Mouse (Mus musculus) layer of hippocampus, adult 2 months (tissue): ENCODE data around the gene Tle4. TPM values are rescaled to one million over a fixed set of nuclear protein-coding genes. Genes with fewer than 3 reads are reported as not detected.

Source experiments
- DNase-seq, 2 experiments: peaks; one replicate each; pipeline ENCODE4 v3.0.0; 2022; ENCODE audit warnings: low spot score in 2 of 2
- H3K27ac ChIP-seq: fragments of 200-600 bp; 2 replicates; pipeline ENCODE4 v1.8.1; 2022
- H3K4me3 ChIP-seq: fragments of 200-600 bp; 2 replicates; pipeline ENCODE4 v1.8.1; 2022; ENCODE audit warnings: mild to moderate bottlenecking
- CTCF ChIP-seq: fragments of 200-600 bp; conservative IDR thresholded peaks from 2 replicates; pipeline ENCODE4 v1.8.1; 2022; ENCODE audit warnings: antibody characterized with exemption, mild to moderate bottlenecking, moderate library complexity
- total RNA-seq, 2 experiments: library from RNA; stranded (reverse); gene quantifications; 2 replicates each; pipeline ENCODE4 v1.2.3; 2021

Tle4 gene
- total RNA-seq, 2 experiments from 2014 or later = 40.9 to 41.7 TPM

DNA sequence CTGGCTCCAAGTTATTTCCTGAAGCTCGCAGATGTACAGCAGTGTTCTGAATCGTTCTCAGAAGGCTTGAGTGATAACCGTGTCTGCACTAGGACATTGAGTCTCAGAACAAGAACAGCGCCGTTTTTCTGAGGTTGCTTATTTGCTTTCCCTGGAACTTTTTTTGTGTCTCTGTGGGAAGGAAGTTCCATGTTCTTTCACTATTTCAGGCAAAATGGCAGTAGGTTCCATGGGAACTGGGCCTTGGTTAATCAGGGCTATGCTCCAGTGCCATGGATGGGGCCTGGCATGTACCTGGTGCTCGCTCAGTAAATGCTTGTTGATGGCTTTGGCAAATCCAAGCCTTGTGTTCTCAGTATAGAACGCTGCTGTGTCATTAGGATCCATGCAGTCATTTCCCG lies 2.0 kb upstream of the Tle4 start:
- Histone ChIP-seq H3K27ac (no peak overlapping the region), H3K4me3 (no peak overlapping the region)
- DNase-seq = no peak
- TF ChIP-seq CTCF = no peak

DNA sequence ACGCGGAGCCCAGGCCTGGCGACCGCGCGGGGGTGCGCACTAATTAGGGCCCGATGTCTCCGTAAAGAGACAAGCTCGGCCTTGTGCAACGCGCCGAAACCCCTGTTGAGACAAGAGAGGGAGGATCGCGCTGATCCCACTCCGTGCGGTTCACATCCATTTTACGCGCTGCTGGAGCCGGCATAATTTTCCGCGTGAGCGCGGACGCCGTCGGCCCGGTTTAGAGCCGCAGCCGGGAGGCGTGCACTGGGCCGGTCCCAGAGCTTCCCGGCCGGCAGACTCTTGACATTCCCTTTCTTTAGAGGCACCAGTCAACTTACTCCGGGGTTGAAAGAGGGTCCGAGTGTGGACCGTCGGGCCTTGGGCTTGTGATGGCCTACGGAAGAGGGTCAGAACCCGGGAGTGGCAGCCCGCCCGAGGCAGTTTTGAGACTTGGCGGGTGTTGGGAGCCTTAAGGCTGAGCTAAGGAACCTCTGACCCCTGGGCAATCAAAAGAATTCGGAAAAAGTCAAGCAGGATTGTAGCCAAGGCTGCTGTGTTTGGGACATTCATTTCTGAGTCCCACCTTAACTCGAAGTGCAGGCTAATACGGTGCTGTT lies 938 bp upstream of the Tle4 start:
- no peak for TF ChIP-seq CTCF
- Histone ChIP-seq H3K27ac (peak overlapping the region; percentile 99), H3K4me3 (peak overlapping the region; percentile 75)
- no peak for DNase-seq

DNA sequence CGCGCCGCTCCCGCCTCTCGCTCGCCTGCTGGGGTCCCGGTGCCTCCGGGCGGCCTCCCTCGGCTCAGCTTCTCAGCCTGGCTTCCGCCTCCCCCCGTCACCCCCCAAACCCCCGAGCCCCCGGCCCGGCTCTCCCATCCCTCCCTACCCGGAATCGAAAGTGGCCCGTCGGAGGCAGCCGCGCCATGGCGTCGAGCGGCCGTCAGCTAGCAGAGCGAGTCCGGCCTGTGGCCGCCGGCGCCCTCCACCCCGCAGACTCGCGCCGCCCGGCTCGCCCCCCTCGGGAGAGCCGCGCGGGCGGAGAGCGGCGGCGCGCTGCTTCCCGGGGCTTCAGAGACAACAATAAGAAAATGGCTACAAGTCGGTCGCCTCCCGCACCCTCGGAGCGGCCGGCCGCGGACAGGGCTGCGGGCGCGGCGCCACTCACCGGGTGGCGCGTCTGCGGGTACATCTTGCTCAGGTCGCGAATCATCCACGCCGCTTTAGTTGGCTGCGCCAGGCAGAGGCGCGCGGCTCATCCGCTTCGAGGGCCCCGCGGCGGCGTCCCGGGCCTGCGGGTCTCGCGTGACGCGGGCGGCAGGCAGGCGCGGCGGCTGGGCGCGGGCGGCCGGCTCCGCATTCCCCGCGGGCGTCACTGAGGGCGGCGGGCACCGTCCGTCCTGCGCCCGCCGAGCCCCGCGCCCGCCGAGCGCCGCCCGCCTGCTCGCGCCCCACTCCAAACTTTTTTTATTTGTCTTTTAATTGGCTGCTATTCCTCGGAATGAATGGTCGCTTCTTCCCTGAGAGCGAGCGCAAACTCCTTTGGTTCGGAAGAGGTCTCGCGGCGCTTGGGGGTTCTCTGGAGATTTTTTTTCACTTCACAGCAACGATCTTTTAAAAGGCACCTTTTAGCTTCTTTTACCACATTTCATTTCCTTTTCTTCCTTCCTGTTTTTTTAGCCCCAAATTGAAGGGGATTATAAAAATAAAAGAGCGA lies 622 bp downstream of the Tle4 start:
- Histone ChIP-seq H3K4me3 (peak overlapping the region; percentile 79), H3K27ac (peak overlapping the region; percentile 97)
- peak in 1 of 2 experiments; percentile 36 for DNase-seq
- no peak for TF ChIP-seq CTCF

DNA sequence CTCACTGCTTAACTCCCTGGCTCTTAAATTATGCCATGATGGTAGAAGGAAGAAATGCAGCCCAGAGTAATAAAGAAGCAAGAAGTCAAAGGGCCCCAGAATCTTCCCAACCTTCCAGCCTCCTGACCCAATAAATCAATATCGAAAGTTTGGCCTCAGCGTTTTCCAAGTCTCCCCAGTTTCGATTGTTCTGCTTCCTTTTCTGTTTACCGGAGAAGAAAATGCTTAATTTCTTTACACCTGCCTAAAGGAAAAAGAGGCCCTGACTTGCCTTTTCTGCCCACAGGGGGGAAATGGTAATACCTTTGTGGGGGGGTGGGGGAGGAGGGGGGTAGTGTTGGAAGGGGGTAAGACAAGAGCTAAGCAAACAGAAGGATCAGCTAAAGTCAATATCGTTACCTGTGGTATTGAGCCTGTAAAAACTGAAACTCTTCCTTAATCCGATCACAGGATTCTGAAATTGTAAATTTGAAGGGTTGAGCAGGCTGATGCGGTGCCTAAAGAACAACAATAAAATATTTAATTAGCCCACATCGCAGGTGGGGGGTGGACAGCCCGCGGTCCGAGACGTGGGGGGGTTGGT lies 1.4 kb downstream of the Tle4 start:
- H3K4me3 ChIP-seq = peak overlapping the region; percentile 79
- H3K27ac ChIP-seq = peak overlapping the region; percentile 97
- no peak for DNase-seq
- TF ChIP-seq CTCF = peak; percentile 18; the same call in 1 of the 2 replicates

DNA sequence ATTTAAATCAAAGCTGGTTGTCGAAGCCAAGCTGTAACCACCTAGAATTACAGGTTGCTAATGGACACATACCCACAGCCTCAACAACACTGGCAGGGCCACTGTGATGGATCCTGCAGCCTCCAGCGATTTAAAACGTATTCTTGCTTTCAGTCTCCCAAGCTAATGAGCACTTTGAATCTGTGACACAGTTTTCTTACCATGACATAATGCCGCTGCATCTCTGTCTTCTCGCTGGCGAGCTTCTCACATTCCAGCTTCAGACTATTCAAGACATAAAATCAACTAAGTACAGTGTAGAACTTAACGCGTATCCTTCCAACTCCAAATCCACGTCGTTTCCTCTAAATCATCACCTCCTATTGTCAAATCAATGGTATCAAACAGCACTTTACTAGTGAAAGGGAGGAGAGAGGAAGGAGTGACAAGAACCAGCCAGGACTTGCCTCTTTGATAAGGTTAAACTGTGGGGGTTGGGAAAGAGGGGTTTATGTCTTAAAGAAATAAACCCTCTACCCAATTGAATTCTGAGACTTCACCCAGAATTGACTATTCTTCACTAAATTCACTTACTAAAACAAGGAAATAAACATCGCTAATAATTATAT lies 2.4 kb downstream of the Tle4 start:
- TF ChIP-seq CTCF = no peak
- Histone ChIP-seq H3K27ac (peak overlapping the region; percentile 97), H3K4me3 (peak overlapping the region; percentile 79)
- DNase-seq = peak in 1 of 2 experiments; percentile 32

DNA sequence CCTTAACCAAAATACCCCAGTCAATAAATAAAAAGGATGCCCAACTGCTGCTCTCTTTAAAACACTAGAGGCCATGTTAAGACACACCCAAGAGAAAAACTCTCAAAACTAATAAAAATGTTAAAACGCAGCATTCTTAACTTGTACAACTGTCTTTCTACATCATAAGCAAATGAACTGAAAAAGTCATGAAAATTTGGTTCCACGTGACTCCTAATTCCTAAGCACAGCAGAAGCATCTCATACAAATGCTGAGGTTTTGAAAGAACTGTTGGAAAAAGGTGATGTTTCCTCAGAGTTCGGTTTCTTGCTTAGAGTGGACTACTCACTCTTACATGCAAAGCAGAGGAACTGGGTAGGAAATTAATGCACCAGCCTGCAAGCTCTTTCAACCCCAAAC lies 3.3 kb downstream of the Tle4 start:
- peak overlapping the region; percentile 97; the same call in 1 of the 2 replicates for H3K27ac ChIP-seq
- no peak for TF ChIP-seq CTCF
- no peak for DNase-seq
- peak overlapping the region; percentile 79 for H3K4me3 ChIP-seq

DNA sequence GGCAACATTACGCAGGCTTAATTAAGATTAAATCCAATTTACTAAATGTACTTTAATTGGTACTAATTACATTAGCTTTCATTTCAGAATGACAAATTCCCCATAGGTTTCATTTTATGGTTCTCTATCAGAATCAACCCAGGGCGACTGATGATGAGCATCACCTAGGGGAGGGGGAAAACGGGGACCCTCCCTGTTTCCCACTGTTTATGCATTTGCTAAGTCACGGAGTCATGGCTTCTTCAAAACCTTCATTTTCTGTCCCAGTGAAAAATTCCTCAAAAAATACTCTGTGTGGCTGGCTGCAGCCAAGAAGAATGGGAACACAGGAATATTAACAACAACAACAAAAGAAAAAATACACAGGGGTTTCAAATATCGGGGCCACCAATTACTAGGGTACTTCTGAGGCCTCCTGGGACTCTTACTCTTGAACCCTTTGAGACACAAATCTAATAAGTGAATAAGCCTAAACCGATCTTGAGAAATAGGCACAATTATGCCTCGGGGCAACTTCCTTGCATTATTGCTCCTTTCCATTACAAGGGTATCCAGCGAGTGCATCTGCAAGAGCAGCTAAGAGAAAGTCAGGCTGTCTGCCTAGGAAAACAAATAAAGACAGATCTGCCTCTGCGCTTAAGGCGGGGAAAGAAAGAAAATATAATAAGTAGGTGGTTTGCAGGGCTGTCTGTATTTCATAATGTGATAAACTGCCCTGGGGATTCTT lies 5.9 kb downstream of the Tle4 start:
- TF ChIP-seq CTCF = no peak
- H3K4me3 ChIP-seq = no peak overlapping the region

DNA sequence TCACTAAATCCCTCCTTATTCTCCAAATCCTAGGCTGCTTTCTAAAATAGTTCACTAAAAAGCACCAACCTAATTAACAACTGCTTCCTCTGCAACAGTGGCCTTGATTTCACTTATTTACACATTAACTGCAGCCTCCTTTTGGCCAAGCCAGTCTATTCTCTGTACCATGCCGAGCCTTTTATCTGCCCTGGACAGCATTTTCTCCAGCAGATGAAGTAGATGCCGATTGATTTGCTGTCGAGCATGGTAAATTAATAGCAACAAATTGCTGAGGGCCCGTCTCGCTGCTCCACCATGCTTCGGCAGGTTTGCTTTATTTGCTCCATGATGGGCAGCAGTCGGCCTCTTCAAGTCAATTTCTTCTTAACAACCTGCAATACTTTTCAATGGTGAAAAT lies 7.7 kb downstream of the Tle4 start:
- Histone ChIP-seq H3K27ac (no peak overlapping the region), H3K4me3 (no peak overlapping the region; the same call in 1 of the 2 replicates)
- DNase-seq = no peak
- no peak for TF ChIP-seq CTCF

More for the DNA sequence above, 5.9 kb downstream of the Tle4 start:
- no peak overlapping the region for H3K27ac ChIP-seq
- DNase-seq = no peak

DNA sequence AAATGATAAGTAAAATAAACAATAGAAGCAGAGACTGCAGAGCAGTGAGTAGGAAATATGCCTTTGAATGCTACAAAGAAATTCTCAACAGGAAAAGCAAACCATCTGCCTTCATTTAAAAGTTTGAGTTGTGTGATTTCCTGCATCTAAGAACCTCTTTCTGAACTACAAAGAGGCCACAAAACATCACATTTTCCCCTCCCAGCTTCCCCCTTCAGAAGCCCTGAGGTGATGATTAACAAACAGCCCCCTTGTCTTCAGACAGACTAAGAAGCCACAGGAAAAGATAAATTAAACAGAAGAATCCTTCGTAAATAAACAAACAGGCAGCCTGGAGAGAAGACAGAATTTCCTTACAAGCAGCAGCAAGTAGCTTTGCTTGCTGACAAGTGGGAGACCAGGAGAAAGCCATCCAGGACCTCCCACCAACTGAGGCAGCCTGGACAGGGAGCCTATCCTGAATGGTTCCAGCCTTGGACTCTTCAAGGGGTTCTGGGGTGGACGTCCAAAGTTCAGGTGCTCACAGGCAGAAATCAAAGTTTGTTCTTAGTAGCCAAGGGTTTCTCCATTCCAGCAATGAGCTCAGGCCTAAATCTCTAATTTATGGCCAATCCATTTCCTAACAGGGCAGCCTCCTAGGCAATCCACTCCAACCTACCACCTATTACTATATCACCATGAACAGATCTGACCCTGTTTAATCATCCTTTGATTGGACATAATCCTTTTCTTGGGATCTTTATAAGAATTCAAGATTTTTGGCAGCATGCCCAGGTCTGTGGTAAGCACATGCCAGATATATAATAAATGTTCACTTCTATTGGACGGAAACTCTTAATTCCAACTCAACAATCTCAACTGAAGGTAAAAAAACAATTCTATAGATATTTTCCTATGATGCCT lies 9.4 kb downstream of the Tle4 start:
- no peak overlapping the region for H3K4me3 ChIP-seq
- TF ChIP-seq CTCF = no peak
- no peak for DNase-seq
- H3K27ac ChIP-seq = no peak overlapping the region

DNA sequence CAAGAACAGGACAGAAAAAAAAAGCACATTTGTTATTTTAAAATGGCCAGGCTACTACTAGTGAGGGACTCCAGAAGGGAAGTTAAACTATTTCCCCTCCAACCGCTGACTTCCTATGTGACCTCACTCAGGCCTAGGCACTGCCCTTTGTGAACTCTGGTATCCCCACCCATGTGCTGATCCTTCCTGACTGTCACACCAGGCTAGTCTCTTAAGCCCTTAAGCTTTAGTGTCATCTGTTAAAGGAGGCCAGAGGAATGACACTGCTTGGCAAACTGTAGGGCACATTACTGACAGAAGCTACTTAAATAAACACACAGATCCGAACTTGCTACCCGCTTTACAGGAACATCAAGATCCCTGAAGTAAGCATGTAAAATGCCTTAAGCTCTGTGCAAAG lies 11.7 kb downstream of the Tle4 start:
- no peak for TF ChIP-seq CTCF
- DNase-seq = no peak
- H3K27ac ChIP-seq = no peak overlapping the region

DNA sequence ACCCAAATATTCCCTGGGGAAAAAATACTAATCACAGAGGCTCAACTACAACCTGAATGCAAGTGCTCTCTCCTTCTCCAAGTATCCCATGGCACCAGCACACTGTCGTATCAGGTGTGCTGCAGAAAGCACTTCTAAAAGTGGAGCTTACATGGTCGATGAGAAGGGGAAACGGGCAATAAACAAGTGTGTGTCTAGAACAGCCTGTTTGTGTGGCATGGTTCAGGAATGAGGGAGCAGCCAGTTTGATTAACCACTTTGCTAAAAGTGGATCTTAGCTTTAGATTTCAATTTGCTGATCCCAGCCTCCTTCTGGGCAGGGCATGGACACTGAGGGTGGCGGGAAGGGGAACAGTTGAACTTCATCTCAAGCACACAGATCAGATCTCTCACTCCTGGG lies 12.1 kb downstream of the Tle4 start:
- Histone ChIP-seq H3K4me3 (no peak overlapping the region), H3K27ac (peak overlapping the region; percentile 25; the same call in 1 of the 2 replicates)
- TF ChIP-seq CTCF = no peak
- no peak for DNase-seq

More for the DNA sequence above, 11.7 kb downstream of the Tle4 start:
- no peak overlapping the region for H3K4me3 ChIP-seq
